Mouse (Mus musculus): ENCODE measurements around the gene 4930558C23Rik. TPM values are rescaled to one million over a fixed set of nuclear protein-coding genes. Genes with fewer than 3 reads are reported as not detected.
"Not testable (repeated sequence)": the region's sequence is repeated elsewhere in the genome, so short reads cannot be mapped to it uniquely, and the experiment has no call there.

The 4930558C23Rik gene
- total RNA-seq, 2 experiments from 2014 or later = 0.32 to 0.33 TPM

DNA sequence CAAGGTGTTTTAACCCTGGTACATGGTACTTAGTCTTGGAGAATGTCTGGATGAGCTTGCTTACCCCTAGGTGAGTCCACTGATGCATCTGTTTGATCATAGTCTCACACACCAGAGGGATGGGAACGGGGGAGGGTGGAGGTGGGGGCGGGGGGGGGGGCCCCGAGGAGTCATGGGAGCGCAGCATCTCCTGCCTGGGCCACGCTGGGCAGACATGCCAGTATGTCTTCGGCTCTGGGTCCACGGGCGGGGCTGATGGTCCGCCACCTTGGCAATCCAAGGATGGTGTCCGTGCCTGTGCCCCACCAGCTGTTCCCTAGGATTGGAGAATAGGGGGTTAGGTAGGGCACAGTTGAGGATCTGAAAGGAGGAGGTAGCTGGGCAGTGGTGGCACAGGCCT is 29.4 kb downstream of the 4930558C23Rik start:
- no peak for DNase-seq (ENCODE audit: low spot score)

DNA sequence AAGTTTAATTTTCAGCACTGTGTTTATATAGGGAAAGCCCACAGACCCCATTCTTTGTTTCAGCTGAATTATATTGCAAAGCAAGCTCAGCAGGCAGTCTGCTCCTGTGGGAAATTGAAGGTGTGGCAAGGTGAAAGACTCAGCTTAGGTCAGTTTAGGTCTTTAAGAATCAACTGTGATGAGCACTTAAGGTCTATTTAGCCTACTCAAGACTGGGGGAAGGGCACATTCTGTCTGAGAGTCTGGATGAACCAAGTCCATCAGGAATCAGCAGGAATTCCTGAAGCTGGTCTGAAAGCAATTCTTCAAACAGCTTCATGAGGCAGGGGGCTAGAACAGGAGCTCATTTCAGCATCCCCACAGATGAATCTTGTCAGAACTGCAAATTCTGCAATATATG is 32.5 kb downstream of the 4930558C23Rik start:
- DNase-seq (ENCODE audit: low spot score) = no peak

DNA sequence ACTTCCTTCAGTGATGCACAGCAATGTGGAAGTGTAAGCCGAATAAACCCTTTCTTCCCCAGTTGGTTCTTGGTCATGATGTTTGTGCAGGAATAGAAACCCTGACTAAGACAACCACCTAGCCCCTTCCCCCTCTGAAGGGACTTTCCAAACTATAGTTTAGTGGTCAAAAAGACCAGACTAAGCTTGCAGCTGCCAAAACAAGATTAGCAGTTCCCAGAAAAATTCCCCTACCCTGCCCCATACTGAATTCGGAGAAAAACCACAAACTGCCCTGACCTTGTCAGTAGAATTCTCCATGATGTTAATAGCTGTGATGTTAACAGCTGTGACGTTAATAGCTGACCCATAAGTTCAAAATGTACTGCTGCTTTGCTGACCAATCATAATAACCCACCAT is 42.4 kb downstream of the 4930558C23Rik start:
- DNase-seq (ENCODE audit: low spot score) = not testable (repeated sequence)

DNA sequence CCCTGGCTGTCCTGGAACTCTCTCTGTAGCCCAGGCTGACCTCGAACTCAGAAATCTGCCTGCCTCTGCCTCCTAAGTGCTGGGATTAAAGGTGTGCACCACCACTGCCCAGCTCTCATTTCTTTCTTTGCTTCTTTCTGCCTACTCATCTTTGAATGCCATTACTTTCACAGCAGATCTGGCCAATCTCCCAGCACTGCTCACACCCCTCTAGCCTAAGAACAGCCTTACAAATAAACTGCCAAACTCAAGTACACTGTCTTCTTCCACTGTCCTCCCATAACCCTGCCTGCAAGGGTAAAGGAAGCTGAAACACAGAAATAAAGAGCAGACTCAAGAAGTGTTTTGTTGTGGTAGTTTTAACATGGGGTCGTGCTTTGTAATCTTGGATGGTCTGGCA is 44.9 kb downstream of the 4930558C23Rik start:
- peak; percentile 16 for DNase-seq (ENCODE audit: low spot score)

DNA sequence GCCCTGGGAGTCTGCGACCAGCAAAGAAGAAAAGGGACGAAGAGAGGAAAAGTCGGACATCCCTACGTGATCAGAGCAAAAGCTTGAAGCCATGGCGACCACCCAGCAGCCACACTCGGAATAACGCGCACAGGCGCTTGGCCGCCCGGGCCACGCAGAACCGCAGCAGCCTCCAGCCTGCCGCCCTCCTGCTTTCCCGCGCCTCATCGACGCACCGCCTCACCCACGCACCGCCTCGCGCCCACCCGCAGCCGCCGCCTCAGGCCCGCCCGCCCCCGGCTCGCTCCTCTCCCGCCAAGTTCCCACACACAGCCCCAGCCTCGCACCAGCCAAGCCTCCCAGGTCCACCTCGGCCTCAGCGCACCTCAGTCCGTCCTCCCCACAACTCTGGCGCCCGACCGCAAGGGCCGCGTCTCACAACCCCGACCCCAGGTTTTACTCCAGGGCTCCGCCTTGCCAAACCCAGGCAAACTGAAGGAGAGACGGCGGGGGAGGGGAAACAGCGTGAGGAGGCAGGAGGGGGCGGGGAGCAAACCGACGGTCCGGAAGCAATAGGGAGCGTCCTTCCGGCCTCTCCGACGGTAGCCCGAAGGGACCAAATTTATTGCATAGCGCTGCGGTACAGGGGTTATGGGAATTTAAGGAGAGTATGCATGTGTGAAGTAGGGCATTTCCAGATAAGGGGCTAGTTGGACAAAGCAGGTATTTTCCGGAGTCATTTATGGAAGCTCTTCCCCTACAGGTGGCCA is 45.8 kb downstream of the 4930558C23Rik start, which contains the start of gene Setdb1:
Gene Setdb1 (minus strand): TSS at position 502 of the 749 bp plus-strand sequence.
- DNase-seq (ENCODE audit: low spot score) = peak; percentile 97

DNA sequence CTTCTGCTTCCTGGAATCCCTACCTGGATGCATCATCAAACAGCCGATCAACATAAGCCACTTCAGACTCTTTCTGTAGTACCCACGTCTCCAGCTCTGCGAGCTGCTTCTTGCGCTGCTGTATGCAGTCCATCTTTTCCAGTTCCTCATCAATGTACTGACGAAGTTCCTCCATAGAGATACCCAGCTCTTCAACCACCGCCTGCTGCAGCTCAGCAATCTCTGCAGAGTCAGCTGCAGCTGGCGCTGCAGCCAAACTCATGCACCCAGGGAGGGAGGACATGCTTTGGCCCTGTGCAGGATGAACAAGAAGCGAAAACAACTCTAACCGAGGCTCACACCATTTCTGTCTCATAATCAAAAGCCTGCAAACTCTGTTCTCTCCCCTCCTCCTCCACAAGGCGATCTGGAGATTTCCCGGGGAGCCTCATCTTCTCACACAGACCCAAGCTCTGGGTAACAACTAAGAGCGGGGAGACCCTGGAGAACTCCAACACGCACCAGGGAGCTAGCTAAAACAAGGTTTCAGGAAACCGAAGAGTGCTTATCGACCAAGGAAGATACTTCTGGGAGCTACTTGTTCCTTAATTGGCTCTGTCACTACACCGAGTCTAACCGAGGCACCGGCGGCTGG is 46.6 kb downstream of the 4930558C23Rik start:
- DNase-seq (ENCODE audit: low spot score) = not testable (repeated sequence)

DNA sequence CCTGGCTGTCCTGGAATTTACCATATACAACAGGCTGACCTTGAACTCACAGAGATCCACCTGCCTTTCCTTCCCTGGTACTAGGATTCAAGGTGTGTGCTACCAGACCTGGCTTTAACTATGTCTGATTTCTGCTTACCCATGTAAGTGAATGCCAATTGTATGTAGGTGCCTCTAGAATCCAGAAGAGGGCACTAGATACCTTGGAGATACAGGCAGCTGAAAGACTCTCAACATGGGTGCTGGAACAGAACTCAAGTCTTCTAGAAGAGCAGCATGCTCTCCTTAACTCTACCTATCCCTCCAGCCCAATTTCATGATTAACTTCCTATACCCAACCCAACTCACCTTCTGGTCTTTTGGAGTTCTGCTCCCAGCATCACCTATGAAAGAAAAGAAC is 53.1 kb downstream of the 4930558C23Rik start:
- peak; percentile 35 for DNase-seq (ENCODE audit: low spot score)

DNA sequence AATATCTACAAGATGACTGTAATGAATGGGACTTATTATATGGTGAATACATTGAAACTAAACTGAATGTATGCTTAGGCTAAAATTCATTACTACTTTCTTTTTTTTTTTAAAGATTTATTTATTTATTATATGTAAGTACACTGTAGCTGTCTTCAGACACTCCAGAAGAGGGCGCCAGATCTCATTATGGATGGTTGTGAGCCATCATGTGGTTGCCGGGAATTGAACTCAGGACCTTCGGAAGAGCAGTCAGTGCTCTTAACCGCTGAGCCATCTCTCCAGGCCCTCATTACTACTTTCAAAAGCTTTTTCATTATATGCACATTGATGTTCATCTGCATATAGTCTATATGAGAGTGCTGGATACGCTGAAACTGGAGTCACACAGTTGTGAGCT is 54.3 kb downstream of the 4930558C23Rik start:
- DNase-seq (ENCODE audit: low spot score) = not testable (repeated sequence)

DNA sequence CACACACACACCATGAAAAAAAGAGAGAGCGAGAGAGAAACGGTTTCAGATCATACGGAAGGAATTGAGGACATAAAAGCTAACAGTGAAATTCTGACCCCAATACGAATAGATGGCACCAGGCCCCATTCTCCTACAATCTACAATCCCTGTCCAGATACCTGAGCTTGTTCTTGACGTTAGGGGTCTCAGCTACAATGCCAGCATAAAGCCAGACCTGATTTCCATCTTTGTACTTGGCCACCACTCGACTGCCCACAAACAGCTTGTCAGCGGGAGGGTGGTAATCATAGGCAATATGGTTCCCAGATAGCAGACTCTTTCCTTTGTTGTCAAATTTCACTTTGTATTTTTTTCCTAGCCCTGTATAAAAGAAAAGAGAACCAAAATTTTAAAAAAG is 56.2 kb downstream of the 4930558C23Rik start:
- DNase-seq (ENCODE audit: low spot score) = no peak

DNA sequence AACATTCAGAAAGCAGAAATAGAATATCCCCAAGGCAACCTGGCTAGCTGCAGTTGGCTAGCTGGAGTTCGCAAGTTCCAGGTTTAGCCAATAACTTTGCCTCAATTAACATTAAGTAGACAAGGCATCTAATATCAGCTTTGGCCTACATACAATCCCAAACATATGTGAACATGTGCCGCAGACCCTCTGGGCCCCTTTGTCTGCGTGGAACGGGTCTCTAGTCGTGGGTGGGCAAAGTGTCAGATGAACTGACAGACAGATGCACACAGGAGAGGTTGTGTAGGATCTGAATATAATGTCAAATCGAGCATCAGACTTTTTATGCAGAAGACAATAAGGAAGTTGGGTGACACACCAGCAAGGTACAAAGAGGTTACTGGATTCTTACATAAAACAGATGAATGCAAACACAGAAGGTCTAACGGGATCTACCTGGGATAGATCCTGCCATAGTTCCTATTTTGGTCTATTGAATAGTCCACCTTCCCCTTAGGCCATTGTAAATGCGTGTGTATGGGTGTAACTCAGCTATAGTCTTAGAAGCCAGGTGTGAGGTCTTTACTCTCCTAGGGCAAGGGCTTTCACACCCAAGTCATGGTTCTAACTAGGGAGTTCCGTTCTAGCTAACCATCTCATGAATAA is 59.2 kb downstream of the 4930558C23Rik start:
- not testable (repeated sequence) for DNase-seq (ENCODE audit: low spot score)

DNA sequence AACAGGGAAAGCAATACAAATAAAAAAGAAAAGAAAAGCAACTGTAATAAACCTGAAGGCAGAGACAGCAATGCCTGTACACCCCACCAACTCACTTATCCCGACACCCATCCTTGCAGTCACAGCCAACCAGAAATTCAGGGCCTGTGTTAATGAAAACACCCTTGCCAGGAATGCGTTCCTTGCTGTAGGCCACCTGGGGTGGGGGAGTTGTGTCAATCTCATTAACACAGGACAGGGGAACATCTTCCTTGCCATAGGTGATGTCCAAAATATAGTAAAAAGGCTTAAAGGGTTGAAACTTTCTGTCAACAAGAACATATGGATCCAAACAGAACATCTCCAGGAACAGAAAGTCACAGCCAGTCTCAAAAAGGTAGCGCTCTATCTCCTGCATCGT is 64.4 kb downstream of the 4930558C23Rik start:
- no peak for DNase-seq (ENCODE audit: low spot score)

DNA sequence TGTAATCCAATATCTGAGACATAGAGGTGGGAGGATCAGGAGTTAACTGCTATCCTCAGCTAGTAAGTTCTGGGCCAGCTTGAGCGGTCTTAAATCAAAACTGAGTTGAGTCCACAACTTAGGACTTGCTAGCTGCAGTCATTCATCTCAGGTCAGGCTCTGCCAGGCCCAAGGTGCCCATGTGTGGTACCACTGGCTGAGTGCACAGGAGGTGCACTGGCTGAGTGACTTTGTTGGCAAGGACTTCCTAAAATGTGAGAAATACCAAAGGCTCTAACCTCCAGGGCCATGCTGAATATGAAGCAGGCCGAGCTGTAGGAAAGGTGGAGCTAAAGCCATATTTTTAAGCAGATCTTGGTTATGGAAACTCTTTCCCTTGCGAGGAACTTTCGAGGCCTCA is 65.3 kb downstream of the 4930558C23Rik start:
- DNase-seq (ENCODE audit: low spot score) = no peak

Other genes with a start within 250 kb of the 4930558C23Rik start
- gene Sema6c, start 242.4 kb downstream of the 4930558C23Rik start, total RNA-seq (2021) = 100 to 1,000 TPM in 1 of 2 experiments, 10 to 100 TPM in 1; 75.9 to 111 TPM
- 10 to 100 TPM in 1 of 2 experiments, 1 to 10 TPM in 1; 7.1 to 10.0 TPM for gene Gabpb2, start 184.9 kb downstream of the 4930558C23Rik start, total RNA-seq (2021)
- gene Cdc42se1, start 174.1 kb downstream of the 4930558C23Rik start, total RNA-seq (2021) = 10 to 100 TPM; 12.4 to 17.1 TPM
- gene Mllt11, start 170.7 kb downstream of the 4930558C23Rik start, total RNA-seq (2021) = 10 to 100 TPM; 69.8 to 83.1 TPM
- gene Gm128, start 161.2 kb downstream of the 4930558C23Rik start, total RNA-seq (2021) = not detected
- gene Bnipl, start 151.6 kb downstream of the 4930558C23Rik start, total RNA-seq (2021) = not detected
- 10 to 100 TPM; 29.7 to 30.6 TPM for gene Mindy1, start 121.5 kb downstream of the 4930558C23Rik start, total RNA-seq (2021)
- gene Prune1, start 120.8 kb downstream of the 4930558C23Rik start, total RNA-seq (2021) = 10 to 100 TPM; 51.3 to 56.0 TPM
- under 1 TPM in 1 of 2 experiments, not detected in 1; 0.17 TPM for gene Anxa9, start 95.7 kb downstream of the 4930558C23Rik start, total RNA-seq (2021)
- gene Cers2, start 88.0 kb downstream of the 4930558C23Rik start, total RNA-seq (2021) = 10 to 100 TPM; 14.7 to 22.1 TPM
- 10 to 100 TPM in 1 of 2 experiments, 1 to 10 TPM in 1; 8.9 to 10.8 TPM for gene Setdb1, start 45.6 kb downstream of the 4930558C23Rik start, total RNA-seq (2021)
- 10 to 100 TPM; 41.3 to 46.5 TPM for gene Arnt, start 31.5 kb upstream of the 4930558C23Rik start, total RNA-seq (2021)
- gene Ctsk, start 96.4 kb upstream of the 4930558C23Rik start, total RNA-seq (2021) = 1 to 10 TPM; 3.2 to 4.6 TPM
- gene Ctss, start 123.9 kb upstream of the 4930558C23Rik start, total RNA-seq (2021) = 1 to 10 TPM; 2.2 to 4.0 TPM
- gene Hormad1, start 156.8 kb upstream of the 4930558C23Rik start, total RNA-seq (2021) = not detected
- 10 to 100 TPM; 10.3 to 11.1 TPM for gene Golph3l, start 186.1 kb upstream of the 4930558C23Rik start, total RNA-seq (2021)
- gene Ensa, start 222.2 kb upstream of the 4930558C23Rik start, total RNA-seq (2021) = 100 to 1,000 TPM in 1 of 2 experiments, 10 to 100 TPM in 1; 95.9 to 106 TPM